Mouse (Mus musculus): ENCODE measurements at regions not wholly inside any gene's neighbourhood (a gene's known extent, or its start where the extent isn't known, plus 50 kb on each side); places are given as distances from the start of the nearest gene placed in this dataset.

- DNase-seq = no peak
Measured at GRCm38 (mm10) chr9:26383996-26384395, 349.5 kb upstream of the B3gat1 start.

DNA sequence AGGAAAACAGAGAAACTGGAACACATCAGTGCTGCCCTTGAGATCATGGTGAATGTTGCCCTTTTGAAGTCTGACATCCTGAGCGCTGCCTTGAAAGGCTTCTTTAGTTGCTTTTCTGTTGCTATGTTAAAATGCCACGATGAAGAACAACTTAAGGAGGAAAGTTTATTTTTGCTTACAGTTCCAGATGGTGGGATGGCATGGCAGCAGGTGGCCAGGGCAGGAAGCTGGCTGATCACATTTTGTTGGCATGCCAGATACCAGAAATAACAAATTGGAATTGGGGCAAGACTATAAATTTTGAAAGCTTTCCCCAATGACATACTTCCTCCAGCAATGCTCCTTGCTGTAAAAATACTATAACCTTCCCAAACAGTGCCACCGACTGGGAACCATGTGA, 334.9 kb upstream of the B3gat1 start:
- DNase-seq = no peak

DNA sequence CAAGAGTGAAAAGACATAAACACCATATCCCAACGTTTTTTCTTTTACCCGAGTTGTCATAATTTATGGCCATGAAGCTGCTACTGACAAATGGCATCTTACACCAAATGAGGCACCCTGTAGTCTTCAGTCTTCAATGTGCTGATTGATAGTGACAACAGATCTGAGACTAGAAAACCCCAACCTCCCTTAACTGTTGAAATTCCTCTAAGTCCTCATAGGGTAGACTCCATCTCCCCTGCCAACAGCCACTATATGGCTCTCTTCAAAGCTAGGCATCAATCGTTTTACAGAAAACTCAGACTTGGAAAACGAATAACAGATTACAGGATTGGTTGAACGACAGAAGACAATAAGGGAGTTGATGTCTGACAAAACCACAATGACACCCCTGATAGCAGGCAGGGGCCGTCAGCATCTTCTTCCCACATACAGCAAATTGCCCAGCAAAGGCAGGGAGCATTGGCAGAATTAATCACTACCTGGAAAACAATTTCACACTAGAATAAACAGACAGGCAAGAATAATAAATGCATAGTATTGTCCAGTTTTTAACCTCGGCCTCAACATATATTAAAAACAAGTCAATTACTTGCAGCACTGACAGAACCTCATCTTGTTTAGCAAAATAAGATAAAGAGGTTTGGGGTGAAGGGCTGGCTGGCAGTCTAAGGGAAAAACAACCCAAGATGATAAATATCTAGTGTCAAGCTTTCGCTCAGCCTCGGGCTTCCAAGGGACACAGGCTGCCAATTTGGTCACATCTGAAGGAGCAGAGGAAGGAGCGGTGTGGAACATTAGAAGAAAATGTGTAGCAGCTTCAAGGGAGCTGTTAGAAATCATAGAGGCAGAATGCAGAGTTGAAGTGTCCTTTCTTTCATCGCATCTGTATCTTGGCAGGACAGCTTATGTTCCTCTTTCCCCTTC, 310.4 kb upstream of the B3gat1 start:
- no peak for DNase-seq

- DNase-seq = no peak
Measured at GRCm38 (mm10) chr9:26435507-26435906, 298.0 kb upstream of the B3gat1 start.

GRCm38 (mm10) chr9:26437244-26437643, 296.3 kb upstream of the B3gat1 start:
- no peak for DNase-seq

GRCm38 (mm10) chr9:26453924-26454323, 279.6 kb upstream of the B3gat1 start:
- no peak for DNase-seq

- DNase-seq = no peak
Measured at GRCm38 (mm10) chr9:26461081-26461480, 272.4 kb upstream of the B3gat1 start.

DNA sequence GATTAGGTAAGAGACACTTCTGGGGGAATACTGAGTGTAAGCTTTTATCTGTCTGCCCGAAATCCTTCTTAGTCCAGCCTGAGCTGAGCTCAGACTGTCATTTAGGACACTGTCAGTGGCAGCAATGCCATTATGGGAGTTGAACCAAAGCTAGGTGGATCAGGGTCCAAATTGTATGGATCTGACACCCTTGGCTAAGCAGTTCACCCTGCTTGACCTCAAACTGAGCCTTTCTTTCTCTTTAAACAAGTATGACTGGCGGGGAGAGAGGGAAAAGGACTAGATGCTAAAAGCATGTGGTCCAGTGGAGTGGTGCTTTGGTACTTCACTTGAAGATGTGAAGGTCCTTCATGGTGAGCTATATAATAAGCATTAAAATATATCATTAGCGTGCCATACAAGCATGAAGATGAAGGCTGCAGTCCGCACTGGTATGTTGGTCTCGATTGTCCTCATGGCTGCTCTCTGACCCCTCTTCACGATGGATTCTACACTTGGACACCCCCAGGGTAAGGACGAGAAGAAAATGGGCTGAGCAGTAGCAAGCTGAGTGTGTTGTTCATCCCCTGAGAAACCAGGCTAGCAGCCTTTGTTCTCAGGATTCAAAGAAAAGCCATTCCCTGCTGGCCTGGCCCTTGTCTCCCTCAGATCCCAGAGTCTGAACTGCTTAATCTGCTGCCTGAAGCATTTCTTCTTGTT, 262.7 kb upstream of the B3gat1 start:
- DNase-seq = no peak

- DNase-seq = no peak
Measured at GRCm38 (mm10) chr9:26476341-26476740, 257.2 kb upstream of the B3gat1 start.

- DNase-seq = no peak
Measured at GRCm38 (mm10) chr9:26480881-26481280, 252.6 kb upstream of the B3gat1 start.

DNA sequence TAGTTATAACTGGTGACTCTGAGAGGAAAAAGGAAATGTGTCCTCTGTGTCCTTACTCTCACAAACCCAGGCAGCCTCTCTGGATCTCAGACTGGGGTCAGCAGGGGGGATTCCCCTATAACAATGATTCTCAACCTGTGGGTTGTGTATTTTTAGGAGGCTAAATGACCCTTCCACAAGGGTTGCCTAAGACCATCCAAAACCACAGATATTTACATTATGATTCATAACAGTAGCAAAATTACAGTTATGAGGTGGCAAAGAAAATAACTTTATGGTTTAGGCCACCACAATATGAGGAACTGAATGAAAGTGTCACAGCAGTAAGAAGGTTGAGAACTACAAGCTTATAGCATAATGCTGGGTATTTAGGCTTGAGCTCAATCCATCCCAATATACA, 251.6 kb upstream of the B3gat1 start:
- DNase-seq = no peak

GRCm38 (mm10) chr9:26493740-26494139, 239.8 kb upstream of the B3gat1 start:
- DNase-seq = no peak

- no peak for DNase-seq
Measured at GRCm38 (mm10) chr9:26502027-26502426, 231.5 kb upstream of the B3gat1 start.

DNA sequence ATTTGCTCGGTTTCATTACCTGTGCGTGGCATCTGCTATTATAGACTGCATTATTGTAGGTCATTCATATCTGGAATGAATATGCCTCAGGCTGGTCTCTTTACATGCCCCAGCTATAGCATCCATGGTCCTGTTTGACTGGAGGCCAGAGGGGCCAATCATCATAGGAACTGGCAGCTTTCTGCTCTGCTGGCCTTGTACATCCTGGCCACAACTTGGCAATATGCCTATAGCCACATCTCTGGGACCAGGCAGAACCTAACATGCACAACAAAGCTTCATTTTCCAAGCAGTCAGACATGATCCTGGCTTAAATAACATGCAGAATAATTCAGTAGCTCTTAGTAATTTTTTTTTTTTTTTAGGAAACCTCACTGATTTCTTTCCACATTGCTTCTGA, 227.6 kb upstream of the B3gat1 start:
- DNase-seq = no peak

GRCm38 (mm10) chr9:26518651-26519050, 214.9 kb upstream of the B3gat1 start:
- DNase-seq = no peak

- peak; percentile 13 for DNase-seq
Measured at GRCm38 (mm10) chr9:26519581-26520501, 213.7 kb upstream of the B3gat1 start.

- DNase-seq = no peak
Measured at GRCm38 (mm10) chr9:26524089-26524488, 209.4 kb upstream of the B3gat1 start.

GRCm38 (mm10) chr9:26528761-26529160, 204.8 kb upstream of the B3gat1 start:
- DNase-seq = no peak

DNA sequence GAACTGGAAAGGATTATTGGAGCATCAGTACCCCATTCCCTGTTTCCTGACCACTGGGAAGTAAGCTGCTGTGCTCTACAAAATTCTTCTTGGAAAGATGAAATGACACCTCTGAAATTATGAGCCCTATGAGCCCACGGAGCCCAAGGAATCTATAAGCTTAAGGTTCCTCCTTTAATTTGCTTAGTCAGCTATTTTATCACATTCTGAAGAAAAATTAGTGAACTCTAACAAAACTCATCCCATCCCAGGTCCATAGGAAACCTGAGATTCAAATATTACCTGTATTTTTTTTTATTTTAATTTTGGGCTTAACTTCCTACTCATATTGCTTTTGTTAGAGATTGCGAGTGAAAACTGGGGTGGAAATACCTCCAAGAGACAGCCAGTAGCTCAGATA, 194.5 kb upstream of the B3gat1 start:
- no peak for DNase-seq

GRCm38 (mm10) chr9:26548328-26548922, 185.1 kb upstream of the B3gat1 start:
- DNase-seq = peak; percentile 18

GRCm38 (mm10) chr9:26549118-26549517, 184.4 kb upstream of the B3gat1 start:
- no peak for DNase-seq

GRCm38 (mm10) chr9:26549551-26549950, 184.0 kb upstream of the B3gat1 start:
- DNase-seq = no peak

Data from gastrocnemius, postnatal 10 days (tissue).